Mouse (Mus musculus): ENCODE measurements at regions not wholly inside any gene's neighbourhood (a gene's known extent, or its start where the extent isn't known, plus 50 kb on each side); places are given as distances from the start of the nearest gene placed in this dataset.
"Not testable (repeated sequence)": the region's sequence is repeated elsewhere in the genome, so short reads cannot be mapped to it uniquely, and the experiment has no call there.

- DNase-seq (ENCODE audit: low spot score in 2 of 2): no peak
Observed at GRCm38 (mm10) chr6:50821401-50822235, 167.4 kb upstream of the Npvf start.

- no peak for DNase-seq (ENCODE audit: low spot score in 2 of 2)
Observed at GRCm38 (mm10) chr6:50822236-50823151, 168.3 kb upstream of the Npvf start.

DNA sequence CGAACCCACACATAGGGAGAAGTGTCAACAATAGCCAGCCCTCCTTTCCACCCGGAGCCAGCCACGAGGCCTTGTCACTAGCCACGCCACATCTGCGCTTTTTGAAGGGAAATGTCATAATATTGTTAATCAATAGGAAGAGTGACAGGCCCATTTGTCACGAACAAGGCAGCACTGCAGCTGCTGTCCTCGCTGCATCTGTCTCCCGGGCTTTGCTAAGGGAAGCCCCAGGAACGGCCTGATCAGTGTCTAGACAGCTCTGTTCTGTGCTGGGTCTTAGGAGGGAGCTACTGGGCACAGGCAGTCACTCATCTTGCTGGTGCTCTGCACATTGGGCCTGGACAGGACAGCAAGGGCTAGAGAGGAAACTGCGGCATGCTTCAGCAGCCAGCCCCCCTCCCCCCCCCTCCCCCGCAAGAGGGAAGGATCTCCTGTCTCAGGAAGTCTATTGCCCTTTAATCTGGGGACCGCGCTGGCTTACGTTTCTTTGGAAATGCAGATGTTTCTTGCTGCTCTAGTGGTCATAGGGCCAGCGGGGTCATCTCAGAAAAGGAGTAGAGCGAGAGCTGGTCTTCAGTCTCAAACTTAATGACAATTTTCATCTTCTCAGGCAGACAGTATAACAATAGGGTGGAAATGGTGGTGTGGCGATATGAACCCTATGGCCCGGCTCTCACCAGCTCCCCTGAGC lies 169.1 kb upstream of the Npvf start:
- DNase-seq (ENCODE audit: low spot score in 2 of 2): no peak

- no peak for DNase-seq (ENCODE audit: low spot score in 2 of 2)
Observed at GRCm38 (mm10) chr6:50824466-50824865, 170.2 kb upstream of the Npvf start.

DNA sequence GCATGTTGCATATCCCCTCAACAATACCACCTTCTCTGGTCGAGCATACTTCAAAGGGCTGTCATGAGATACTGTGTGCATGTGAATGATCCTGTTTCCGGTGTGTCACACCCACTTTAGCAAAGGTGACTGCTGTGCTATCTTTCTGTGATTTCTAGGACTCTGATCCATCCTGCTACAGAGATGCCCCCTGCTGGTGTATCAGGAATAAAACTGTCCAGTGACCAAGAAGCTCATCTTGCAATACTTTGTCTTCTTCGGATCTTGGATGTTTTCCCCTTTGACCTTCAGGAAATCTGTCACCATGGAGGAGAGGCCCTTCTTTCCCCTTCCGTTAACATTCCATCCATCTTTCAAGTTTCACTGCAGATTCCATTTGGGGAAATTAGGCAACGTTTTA lies 177.5 kb upstream of the Npvf start:
- DNase-seq (ENCODE audit: low spot score in 2 of 2): no peak

DNA sequence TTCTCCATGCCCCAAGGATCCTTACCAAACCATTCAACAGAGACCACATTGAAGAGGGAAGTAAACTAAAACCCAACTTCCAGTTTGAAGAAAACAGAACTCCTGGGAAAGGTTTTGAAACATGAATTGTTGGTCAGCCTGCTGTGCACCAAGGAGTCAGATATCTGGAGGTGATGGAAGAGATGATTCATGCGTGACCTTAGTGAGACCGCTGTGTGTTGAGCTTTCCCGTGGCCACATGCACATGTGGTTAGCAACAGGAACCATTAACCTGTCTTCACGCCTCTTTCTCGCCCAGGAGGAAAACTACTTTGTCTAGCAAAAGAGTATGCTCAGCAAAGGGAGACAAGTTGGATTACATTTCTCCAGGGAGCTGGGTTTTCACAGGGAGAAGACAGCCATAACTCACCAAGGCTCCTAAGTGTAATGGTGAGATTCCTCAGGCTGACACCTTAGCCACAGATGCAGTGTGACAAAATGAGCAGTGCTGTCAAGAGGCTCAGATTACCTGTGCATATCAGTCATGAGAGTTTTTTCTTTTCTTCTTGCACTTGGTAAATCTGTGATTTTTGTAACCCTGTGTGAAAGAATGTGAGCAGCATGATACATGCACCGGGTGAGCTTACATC lies 181.9 kb upstream of the Npvf start:
- no peak for DNase-seq (ENCODE audit: low spot score in 2 of 2)

GRCm38 (mm10) chr6:50840826-50841225 lies 186.6 kb upstream of the Npvf start:
- DNase-seq (ENCODE audit: low spot score in 2 of 2): no peak

- DNase-seq (ENCODE audit: low spot score in 2 of 2): not testable (repeated sequence)
Observed at GRCm38 (mm10) chr6:50845246-50845645, 191.0 kb upstream of the Npvf start.

- DNase-seq (ENCODE audit: low spot score in 2 of 2): no peak
Observed at GRCm38 (mm10) chr6:50846740-50847516, 192.7 kb upstream of the Npvf start.

- DNase-seq (ENCODE audit: low spot score in 2 of 2): no peak
Observed at GRCm38 (mm10) chr6:50847548-50847947, 193.3 kb upstream of the Npvf start.

- no peak for DNase-seq (ENCODE audit: low spot score in 2 of 2)
Observed at GRCm38 (mm10) chr6:50859162-50859561, 204.9 kb upstream of the Npvf start.

- no peak for DNase-seq (ENCODE audit: low spot score in 2 of 2)
Observed at GRCm38 (mm10) chr6:50877991-50878390, 223.8 kb upstream of the Npvf start.

DNA sequence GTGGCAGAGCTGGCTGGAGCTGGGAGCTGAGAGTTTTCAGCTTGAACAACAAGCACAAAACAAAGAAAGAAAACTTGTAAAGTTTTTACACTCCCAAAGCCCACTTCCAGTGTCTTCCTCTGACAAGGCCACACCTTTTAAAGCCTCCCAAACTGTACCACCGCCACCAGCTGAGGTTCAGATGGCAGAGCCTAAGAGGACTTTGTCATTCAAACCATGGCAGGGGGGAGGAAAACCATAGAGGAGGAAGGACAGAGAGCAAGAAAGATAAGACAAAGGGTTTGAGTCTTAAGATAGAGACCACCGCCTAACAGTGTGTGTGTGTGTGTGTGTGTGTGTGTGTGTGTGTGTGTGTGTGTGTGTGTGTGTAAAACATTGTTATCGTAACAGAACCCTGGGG lies 228.1 kb upstream of the Npvf start:
- no peak for DNase-seq (ENCODE audit: low spot score in 2 of 2)

- no peak for DNase-seq (ENCODE audit: low spot score in 2 of 2)
Observed at GRCm38 (mm10) chr6:50882759-50883158, 228.5 kb upstream of the Npvf start.

GRCm38 (mm10) chr6:50885031-50885430 lies 230.8 kb upstream of the Npvf start:
- no peak for DNase-seq (ENCODE audit: low spot score in 2 of 2)

GRCm38 (mm10) chr6:50885771-50886360 lies 231.6 kb upstream of the Npvf start:
- no peak for DNase-seq (ENCODE audit: low spot score in 2 of 2)

DNA sequence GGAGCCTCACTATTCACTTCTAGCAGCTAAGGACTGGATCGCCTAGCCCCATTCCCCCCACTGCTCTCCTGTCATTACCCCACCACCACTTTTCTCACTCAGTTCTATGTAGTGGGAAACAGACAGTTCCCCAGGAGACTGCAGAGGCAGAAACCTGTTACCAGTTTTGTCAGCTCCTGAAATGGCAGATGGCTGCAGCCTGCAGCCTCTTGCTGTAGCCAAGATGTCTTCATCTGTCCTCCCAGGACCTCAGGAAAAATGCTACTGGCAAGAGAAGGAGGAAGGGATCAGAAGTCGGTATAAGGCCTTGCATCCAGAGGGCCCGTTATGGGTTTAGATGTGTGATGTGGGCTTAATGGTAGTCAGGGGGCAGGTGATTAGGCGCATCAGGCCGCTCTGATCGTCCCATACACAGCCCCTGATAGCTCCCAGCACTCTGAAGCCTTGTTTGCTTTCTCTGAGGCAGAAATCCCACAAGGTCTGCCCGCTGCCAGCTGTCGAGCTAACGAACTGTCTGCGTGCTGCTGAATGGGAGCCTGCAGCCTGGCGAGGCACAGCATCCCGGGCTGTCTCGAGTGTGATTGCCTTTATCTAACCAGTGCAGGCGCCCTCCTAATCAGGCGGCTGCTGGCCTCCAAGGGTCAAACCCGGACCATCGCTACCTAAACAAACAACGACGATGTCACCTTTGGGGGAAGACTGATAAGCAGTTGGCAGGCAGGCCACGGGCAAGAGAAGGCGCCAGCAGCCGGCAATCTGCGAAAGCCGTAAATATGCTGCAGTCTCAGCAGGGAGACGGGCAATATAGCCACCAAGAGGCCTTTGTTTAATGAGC lies 236.3 kb upstream of the Npvf start:
- peak; percentile 32 to 38 for DNase-seq (ENCODE audit: low spot score in 2 of 2)

DNA sequence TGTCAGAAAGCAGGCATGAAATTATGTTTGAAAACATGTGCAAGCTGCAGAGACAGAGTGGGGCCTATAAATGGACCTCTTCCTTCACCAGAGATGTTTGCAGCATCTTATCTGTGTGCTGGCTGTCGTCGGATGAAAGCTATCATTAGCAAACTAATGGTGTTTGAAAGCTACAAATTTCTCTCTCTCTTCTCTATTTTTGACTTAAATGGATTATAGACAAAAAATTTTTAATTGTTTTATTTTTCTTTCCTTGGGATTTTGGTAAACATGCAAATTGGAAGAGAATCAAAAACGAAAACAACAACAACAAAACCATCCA lies 236.9 kb upstream of the Npvf start:
- no peak for DNase-seq (ENCODE audit: low spot score in 2 of 2)

DNA sequence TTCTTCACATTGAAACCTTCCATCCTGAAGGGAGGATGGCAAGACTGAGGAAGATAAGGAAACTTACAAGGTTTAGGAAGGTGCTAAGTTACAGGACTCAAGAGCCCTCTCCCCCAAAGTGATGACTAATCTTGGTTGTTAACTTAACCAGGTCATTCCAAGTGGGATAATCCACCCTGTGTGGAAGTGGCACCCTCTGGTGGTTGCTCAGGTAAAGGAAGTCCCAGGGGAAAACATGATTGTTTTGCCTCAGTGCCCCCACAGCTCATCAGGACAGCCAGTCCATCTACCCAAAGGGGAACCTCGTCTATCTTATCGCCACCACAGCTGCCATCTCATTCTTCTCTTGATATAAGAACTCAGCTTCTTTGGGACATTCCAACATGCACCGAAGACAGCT lies 244.6 kb upstream of the Npvf start:
- no peak for DNase-seq (ENCODE audit: low spot score in 2 of 2)

Data from frontal cortex, postnatal 10 days (tissue).